Mouse (Mus musculus): Measurements from ENCODE around the gene Pfkfb4. TPM values are rescaled to one million over a fixed set of nuclear protein-coding genes. Genes with fewer than 3 reads are reported as not detected.

The Pfkfb4 gene
- polyA plus RNA-seq, 1 experiment from 2014 or later, result 26.3 TPM

- Histone ChIP-seq H3K4me2 (ENCODE audit: low read length) (no peak overlapping the region), H3K27me3 (ENCODE audit: control insufficient read depth, insufficient read depth, low read length) (no peaks in the 10 kb centered on the region), H3K4me3 (replicated peaks; ENCODE audit: low read depth, low read length) (no peak overlapping the region), H3K27ac (replicated peaks; ENCODE audit: low read depth, low read length) (no peak overlapping the region), H3K9me3 (ENCODE audit: control insufficient read depth, low read length) (no peaks in the 10 kb centered on the region), H3K9ac (replicated peaks; ENCODE audit: low read length) (no peak overlapping the region), H3K4me1 (ENCODE audit: control insufficient read depth, insufficient read depth, low read length) (peaks cover 2% of the 10 kb centered on the region), H3K36me3 (ENCODE audit: control insufficient read depth, insufficient read depth, low read length) (no peaks in the 10 kb centered on the region)
- ATAC-seq (ENCODE audit: low FRiP score, low TSS enrichment), result no peak
- WGBS, result 80% methylated on average over 9 of the region's 9 CpGs
- DNase-seq, result no peak
Measured at GRCm38 (mm10) chr9:109049996-109050673, 58.6 kb downstream of the Pfkfb4 start.

GRCm38 (mm10) chr9:109050674-109050997 is 59.1 kb downstream of the Pfkfb4 start:
- Histone ChIP-seq H3K9ac (replicated peaks; ENCODE audit: low read length) (no peak overlapping the region), H3K36me3 (ENCODE audit: control insufficient read depth, insufficient read depth, low read length) (no peaks in the 10 kb centered on the region), H3K27me3 (ENCODE audit: control insufficient read depth, insufficient read depth, low read length) (no peaks in the 10 kb centered on the region), H3K27ac (replicated peaks; ENCODE audit: low read depth, low read length) (no peak overlapping the region), H3K9me3 (ENCODE audit: control insufficient read depth, low read length) (no peaks in the 10 kb centered on the region), H3K4me2 (ENCODE audit: low read length) (no peak overlapping the region), H3K4me3 (replicated peaks; ENCODE audit: low read depth, low read length) (no peak overlapping the region), H3K4me1 (ENCODE audit: control insufficient read depth, insufficient read depth, low read length) (peaks cover 7% of the 10 kb centered on the region)
- DNase-seq, result no peak
- no peak for ATAC-seq (ENCODE audit: low FRiP score, low TSS enrichment)
- WGBS, result 77% methylated on average over 3 of the region's 3 CpGs

- 90% methylated on average over 13 of the region's 13 CpGs for WGBS
- Histone ChIP-seq H3K9me3 (ENCODE audit: control insufficient read depth, low read length) (no peaks in the 10 kb centered on the region), H3K4me3 (replicated peaks; ENCODE audit: low read depth, low read length) (no peak overlapping the region), H3K4me1 (ENCODE audit: control insufficient read depth, insufficient read depth, low read length) (peaks cover 7% of the 10 kb centered on the region), H3K4me2 (ENCODE audit: low read length) (no peak overlapping the region), H3K27ac (replicated peaks; ENCODE audit: low read depth, low read length) (no peak overlapping the region), H3K9ac (replicated peaks; ENCODE audit: low read length) (no peak overlapping the region), H3K36me3 (ENCODE audit: control insufficient read depth, insufficient read depth, low read length) (no peaks in the 10 kb centered on the region), H3K27me3 (ENCODE audit: control insufficient read depth, insufficient read depth, low read length) (no peaks in the 10 kb centered on the region)
- DNase-seq (no peak), ATAC-seq (ENCODE audit: low FRiP score, low TSS enrichment) (no peak)
Measured at GRCm38 (mm10) chr9:109051011-109051501, 59.5 kb downstream of the Pfkfb4 start.

GRCm38 (mm10) chr9:109051651-109052489 is 60.3 kb downstream of the Pfkfb4 start:
- no peak for ATAC-seq (ENCODE audit: low FRiP score, low TSS enrichment)
- no peaks in the 10 kb centered on the region for H3K27me3 ChIP-seq (ENCODE audit: control insufficient read depth, insufficient read depth, low read length)
- 88% methylated on average over 10 of the region's 10 CpGs for WGBS
- H3K4me3 ChIP-seq (replicated peaks; ENCODE audit: low read depth, low read length), result no peak overlapping the region
- H3K4me2 ChIP-seq (ENCODE audit: low read length), result no peak overlapping the region
- H3K9me3 ChIP-seq (ENCODE audit: control insufficient read depth, low read length), result no peaks in the 10 kb centered on the region
- no peak overlapping the region for H3K9ac ChIP-seq (replicated peaks; ENCODE audit: low read length)
- peaks cover 7% of the 10 kb centered on the region for H3K4me1 ChIP-seq (ENCODE audit: control insufficient read depth, insufficient read depth, low read length)
- DNase-seq, result no peak
- H3K27ac ChIP-seq (replicated peaks; ENCODE audit: low read depth, low read length), result no peak overlapping the region
- H3K36me3 ChIP-seq (ENCODE audit: control insufficient read depth, insufficient read depth, low read length), result peaks cover 7% of the 10 kb centered on the region

GRCm38 (mm10) chr9:109052490-109053260 is 61.1 kb downstream of the Pfkfb4 start:
- H3K4me3 ChIP-seq (replicated peaks; ENCODE audit: low read depth, low read length), result no peak overlapping the region
- 87% methylated on average over 9 of the region's 9 CpGs for WGBS

GRCm38 (mm10) chr9:109053366-109053765 is 61.8 kb downstream of the Pfkfb4 start:
- Histone ChIP-seq H3K4me3 (replicated peaks; ENCODE audit: low read depth, low read length) (no peak overlapping the region), H3K9ac (replicated peaks; ENCODE audit: low read length) (no peak overlapping the region), H3K4me1 (ENCODE audit: control insufficient read depth, insufficient read depth, low read length) (peaks cover 7% of the 10 kb centered on the region), H3K27me3 (ENCODE audit: control insufficient read depth, insufficient read depth, low read length) (no peaks in the 10 kb centered on the region), H3K4me2 (ENCODE audit: low read length) (no peak overlapping the region), H3K9me3 (ENCODE audit: control insufficient read depth, low read length) (no peaks in the 10 kb centered on the region), H3K27ac (replicated peaks; ENCODE audit: low read depth, low read length) (no peak overlapping the region), H3K36me3 (ENCODE audit: control insufficient read depth, insufficient read depth, low read length) (peaks cover 22% of the 10 kb centered on the region)
- ATAC-seq (ENCODE audit: low FRiP score, low TSS enrichment) (no peak), DNase-seq (no peak)
- WGBS, result 74% methylated on average over 3 of the region's 3 CpGs

More at GRCm38 (mm10) chr9:109052490-109053260, 61.1 kb downstream of the Pfkfb4 start:
- no peaks in the 10 kb centered on the region for H3K27me3 ChIP-seq (ENCODE audit: control insufficient read depth, insufficient read depth, low read length)
- peaks cover 7% of the 10 kb centered on the region for H3K4me1 ChIP-seq (ENCODE audit: control insufficient read depth, insufficient read depth, low read length)
- DNase-seq, result no peak
- H3K9ac ChIP-seq (replicated peaks; ENCODE audit: low read length), result no peak overlapping the region
- no peak overlapping the region for H3K27ac ChIP-seq (replicated peaks; ENCODE audit: low read depth, low read length)
- H3K36me3 ChIP-seq (ENCODE audit: control insufficient read depth, insufficient read depth, low read length), result peaks cover 15% of the 10 kb centered on the region
- no peaks in the 10 kb centered on the region for H3K9me3 ChIP-seq (ENCODE audit: control insufficient read depth, low read length)
- H3K4me2 ChIP-seq (ENCODE audit: low read length), result no peak overlapping the region
- ATAC-seq (ENCODE audit: low FRiP score, low TSS enrichment), result no peak

- no peak overlapping the region for H3K9ac ChIP-seq (replicated peaks; ENCODE audit: low read length)
- 80% methylated on average over 6 of the region's 6 CpGs for WGBS
Measured at GRCm38 (mm10) chr9:109053851-109054250, 62.3 kb downstream of the Pfkfb4 start.

GRCm38 (mm10) chr9:109054712-109055111 is 63.1 kb downstream of the Pfkfb4 start:
- peaks cover 25% of the 10 kb centered on the region for H3K36me3 ChIP-seq (ENCODE audit: control insufficient read depth, insufficient read depth, low read length)
- peak overlapping the region; percentile 31 for H3K4me3 ChIP-seq (replicated peaks; ENCODE audit: low read depth, low read length)
- WGBS, result 13% methylated on average over 7 of the region's 7 CpGs
- H3K27me3 ChIP-seq (ENCODE audit: control insufficient read depth, insufficient read depth, low read length), result no peaks in the 10 kb centered on the region
- peak; percentile 82 for DNase-seq
- H3K27ac ChIP-seq (replicated peaks; ENCODE audit: low read depth, low read length), result peak overlapping the region; percentile 66
- H3K4me2 ChIP-seq (ENCODE audit: low read length), result peak overlapping the region; percentile 54
- peaks cover 15% of the 10 kb centered on the region for H3K4me1 ChIP-seq (ENCODE audit: control insufficient read depth, insufficient read depth, low read length)
- peak; percentile 56; the same call in 1 of the 2 replicates for ATAC-seq (ENCODE audit: low FRiP score, low TSS enrichment)
- H3K9me3 ChIP-seq (ENCODE audit: control insufficient read depth, low read length), result no peaks in the 10 kb centered on the region
- H3K9ac ChIP-seq (replicated peaks; ENCODE audit: low read length), result peak overlapping the region; percentile 48; the same call in 1 of the 2 replicates

More at GRCm38 (mm10) chr9:109053851-109054250, 62.3 kb downstream of the Pfkfb4 start:
- H3K27me3 ChIP-seq (ENCODE audit: control insufficient read depth, insufficient read depth, low read length), result no peaks in the 10 kb centered on the region
- no peak overlapping the region for H3K4me3 ChIP-seq (replicated peaks; ENCODE audit: low read depth, low read length)
- H3K4me1 ChIP-seq (ENCODE audit: control insufficient read depth, insufficient read depth, low read length), result peaks cover 8% of the 10 kb centered on the region
- no peak for DNase-seq
- no peaks in the 10 kb centered on the region for H3K9me3 ChIP-seq (ENCODE audit: control insufficient read depth, low read length)
- no peak overlapping the region for H3K27ac ChIP-seq (replicated peaks; ENCODE audit: low read depth, low read length)
- H3K4me2 ChIP-seq (ENCODE audit: low read length), result no peak overlapping the region
- peaks cover 25% of the 10 kb centered on the region for H3K36me3 ChIP-seq (ENCODE audit: control insufficient read depth, insufficient read depth, low read length)
- no peak for ATAC-seq (ENCODE audit: low FRiP score, low TSS enrichment)
